Mouse (Mus musculus) kidney, embryonic 15.5 days (tissue): ENCODE measurements at regions not wholly inside any gene's neighbourhood (a gene's known extent, or its start where the extent isn't known, plus 50 kb on each side); places are given as distances from the start of the nearest gene placed in this dataset.

Source experiments
- ATAC-seq: fragments of 200-750 bp; cut with Nextera tagmentation; replicated peaks from 2 replicates; pipeline ENCODE4 v1.8.0; 2017; ENCODE audit warnings: moderate TSS enrichment; ENCODE audit not compliant: low FRiP score
- H3K27ac ChIP-seq: fragments of 300-500 bp; sonication (generic); 2 replicates; pipeline ENCODE4 v1.5.1; 2015; ENCODE audit warnings: mild to moderate bottlenecking, inconsistent platforms
- H3K27me3 ChIP-seq: fragments of 300-500 bp; sonication (generic); 2 replicates; pipeline ENCODE4 v1.6.1; 2015; ENCODE audit warnings: inconsistent platforms
- H3K36me3 ChIP-seq: fragments of 300-500 bp; sonication (generic); 2 replicates; pipeline ENCODE4 v1.6.1; 2015; ENCODE audit warnings: inconsistent platforms
- H3K4me1 ChIP-seq: fragments of 300-500 bp; sonication (generic); 2 replicates; pipeline ENCODE4 v1.6.1; 2015; ENCODE audit warnings: inconsistent platforms
- H3K4me2 ChIP-seq: fragments of 300-500 bp; sonication (generic); 2 replicates; pipeline ENCODE4 v1.6.1; 2015; ENCODE audit warnings: moderate library complexity, mild to moderate bottlenecking, inconsistent platforms
- H3K4me3 ChIP-seq: fragments of 300-500 bp; sonication (generic); replicated peaks from 2 replicates; pipeline ENCODE4 v1.5.1; 2015; ENCODE audit warnings: mild to moderate bottlenecking, inconsistent platforms
- H3K9ac ChIP-seq: fragments of 300-500 bp; sonication (generic); 2 replicates; pipeline ENCODE4 v1.6.1; 2015; ENCODE audit warnings: mild to moderate bottlenecking, inconsistent platforms
- H3K9me3 ChIP-seq: fragments of 300-500 bp; sonication (generic); replicated peaks from 2 replicates; pipeline ENCODE4 v1.6.1; 2016; ENCODE audit warnings: inconsistent platforms
- WGBS: fragments of 180-500 bp; shearing (Covaris S2); methylation state at CpG from one replicate; pipeline ENCODE4 v1.1.7; 2015; ENCODE audit warnings: mixed read lengths; 5-methylcytosine and 5-hydroxymethylcytosine counted together

- 90% methylated on average over 4 of the region's 4 CpGs for WGBS
- no peaks in the 10 kb centered on the region for H3K27me3 ChIP-seq
- no peak overlapping the region for H3K4me3 ChIP-seq
- no peak overlapping the region for H3K4me2 ChIP-seq
- H3K9ac ChIP-seq, result no peak overlapping the region
- no peak overlapping the region for H3K27ac ChIP-seq
- H3K36me3 ChIP-seq, result no peaks in the 10 kb centered on the region
- H3K9me3 ChIP-seq, result no peaks in the 10 kb centered on the region
- ATAC-seq, result no peak
- no peaks in the 10 kb centered on the region for H3K4me1 ChIP-seq
Measured at GRCm38 (mm10) chr2:147277636-147278035, 83.6 kb upstream of the Nkx2-2 start.

GRCm38 (mm10) chr2:147269171-147269570 is 75.1 kb upstream of the Nkx2-2 start:
- no peak for ATAC-seq
- H3K27ac ChIP-seq, result no peak overlapping the region
- no peaks in the 10 kb centered on the region for H3K4me1 ChIP-seq
- H3K4me2 ChIP-seq, result no peak overlapping the region
- H3K9me3 ChIP-seq, result no peaks in the 10 kb centered on the region
- H3K9ac ChIP-seq, result no peak overlapping the region
- no peak overlapping the region for H3K4me3 ChIP-seq
- 48% methylated on average over 1 of the region's 1 CpGs for WGBS
- no peaks in the 10 kb centered on the region for H3K36me3 ChIP-seq
- H3K27me3 ChIP-seq, result no peaks in the 10 kb centered on the region

GRCm38 (mm10) chr2:147267901-147268300 is 73.9 kb upstream of the Nkx2-2 start:
- no peaks in the 10 kb centered on the region for H3K27me3 ChIP-seq
- H3K4me1 ChIP-seq, result no peaks in the 10 kb centered on the region
- no peak overlapping the region for H3K9ac ChIP-seq
- 60% methylated on average over 5 of the region's 5 CpGs for WGBS
- no peak overlapping the region for H3K4me3 ChIP-seq
- no peak for ATAC-seq
- no peaks in the 10 kb centered on the region for H3K9me3 ChIP-seq
- H3K36me3 ChIP-seq, result no peaks in the 10 kb centered on the region
- H3K4me2 ChIP-seq, result no peak overlapping the region
- no peak overlapping the region for H3K27ac ChIP-seq

GRCm38 (mm10) chr2:147267257-147267656 is 73.2 kb upstream of the Nkx2-2 start:
- no peak overlapping the region for H3K4me3 ChIP-seq
- ATAC-seq, result no peak
- no peak overlapping the region for H3K4me2 ChIP-seq
- H3K27me3 ChIP-seq, result no peaks in the 10 kb centered on the region
- no peaks in the 10 kb centered on the region for H3K36me3 ChIP-seq
- no peaks in the 10 kb centered on the region for H3K9me3 ChIP-seq
- no peak overlapping the region for H3K9ac ChIP-seq
- H3K27ac ChIP-seq, result no peak overlapping the region
- H3K4me1 ChIP-seq, result no peaks in the 10 kb centered on the region
- 89% methylated on average over 3 of the region's 3 CpGs for WGBS

DNA sequence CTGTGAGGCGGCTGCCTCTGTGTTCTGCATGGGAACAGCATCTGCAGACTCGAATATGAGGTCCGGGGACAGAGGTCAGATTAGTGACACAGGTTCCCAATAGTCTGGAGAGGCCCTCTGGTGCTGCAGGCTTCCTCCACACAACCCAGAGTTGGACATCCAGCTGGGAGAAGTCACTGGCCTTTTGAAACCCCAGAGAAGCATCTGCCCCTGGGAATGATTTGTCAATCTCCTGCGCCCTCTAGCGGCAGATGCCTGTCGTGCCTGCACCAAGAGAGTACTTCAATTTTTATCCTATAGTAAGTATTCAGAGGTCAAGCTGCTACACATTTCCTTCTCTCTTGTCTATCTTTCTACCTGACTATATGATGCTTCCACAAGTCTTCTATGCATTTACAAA is 62.7 kb upstream of the Nkx2-2 start:
- Histone ChIP-seq H3K4me1 (no peaks in the 10 kb centered on the region), H3K27me3 (no peaks in the 10 kb centered on the region), H3K4me3 (no peak overlapping the region), H3K27ac (no peak overlapping the region), H3K9me3 (no peaks in the 10 kb centered on the region), H3K4me2 (no peak overlapping the region), H3K36me3 (no peaks in the 10 kb centered on the region), H3K9ac (no peak overlapping the region)
- ATAC-seq, result peak; percentile 49; the same call in 1 of the 2 replicates
- 27% methylated on average over 6 of the region's 6 CpGs for WGBS

DNA sequence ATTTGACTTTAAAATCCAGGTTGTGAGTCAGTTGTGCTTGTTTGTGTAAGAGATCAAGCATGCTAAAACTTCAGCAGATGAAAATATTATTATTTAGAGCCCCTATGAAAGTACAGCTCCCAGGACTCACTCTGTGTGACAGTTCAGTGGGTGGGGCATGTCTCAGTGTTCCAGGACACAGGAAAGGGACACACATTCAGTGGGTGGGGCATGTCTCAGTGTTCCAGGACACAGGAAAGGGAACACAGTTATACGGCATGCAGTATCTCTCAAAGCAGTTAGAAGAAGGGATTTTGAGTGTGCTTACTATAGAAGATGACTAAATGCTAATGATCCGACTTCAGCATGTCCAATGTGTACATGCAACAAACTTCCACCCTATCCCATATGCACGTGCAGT is 60.9 kb upstream of the Nkx2-2 start:
- no peak for ATAC-seq

GRCm38 (mm10) chr2:147254137-147254536 is 60.1 kb upstream of the Nkx2-2 start:
- H3K4me3 ChIP-seq, result no peak overlapping the region
- WGBS, result 53% methylated on average over 5 of the region's 5 CpGs
- ATAC-seq, result no peak

More for the DNA sequence above, 60.9 kb upstream of the Nkx2-2 start:
- Histone ChIP-seq H3K4me3 (no peak overlapping the region), H3K27me3 (no peaks in the 10 kb centered on the region), H3K9ac (no peak overlapping the region), H3K36me3 (no peaks in the 10 kb centered on the region), H3K27ac (no peak overlapping the region), H3K4me2 (no peak overlapping the region), H3K4me1 (no peaks in the 10 kb centered on the region), H3K9me3 (no peaks in the 10 kb centered on the region)
- WGBS, result 72% methylated on average over 3 of the region's 3 CpGs

GRCm38 (mm10) chr2:147247981-147248514 is 54.0 kb upstream of the Nkx2-2 start:
- ATAC-seq, result no peak
- Histone ChIP-seq H3K4me3 (no peak overlapping the region), H3K4me1 (0 out of 2 replicates have a peak, but pooled peaks cover 4% of the 10 kb centered on the region), H3K36me3 (no peaks in the 10 kb centered on the region), H3K27ac (no peak overlapping the region), H3K4me2 (no peak overlapping the region), H3K9me3 (no peaks in the 10 kb centered on the region), H3K9ac (no peak overlapping the region), H3K27me3 (peaks cover 8% of the 10 kb centered on the region; the same call in 1 of the 2 replicates)
- WGBS, result 63% methylated on average over 6 of the region's 6 CpGs

More at GRCm38 (mm10) chr2:147254137-147254536, 60.1 kb upstream of the Nkx2-2 start:
- Histone ChIP-seq H3K4me1 (no peaks in the 10 kb centered on the region), H3K9me3 (no peaks in the 10 kb centered on the region), H3K27me3 (no peaks in the 10 kb centered on the region), H3K4me2 (no peak overlapping the region), H3K36me3 (no peaks in the 10 kb centered on the region), H3K9ac (no peak overlapping the region), H3K27ac (no peak overlapping the region)

DNA sequence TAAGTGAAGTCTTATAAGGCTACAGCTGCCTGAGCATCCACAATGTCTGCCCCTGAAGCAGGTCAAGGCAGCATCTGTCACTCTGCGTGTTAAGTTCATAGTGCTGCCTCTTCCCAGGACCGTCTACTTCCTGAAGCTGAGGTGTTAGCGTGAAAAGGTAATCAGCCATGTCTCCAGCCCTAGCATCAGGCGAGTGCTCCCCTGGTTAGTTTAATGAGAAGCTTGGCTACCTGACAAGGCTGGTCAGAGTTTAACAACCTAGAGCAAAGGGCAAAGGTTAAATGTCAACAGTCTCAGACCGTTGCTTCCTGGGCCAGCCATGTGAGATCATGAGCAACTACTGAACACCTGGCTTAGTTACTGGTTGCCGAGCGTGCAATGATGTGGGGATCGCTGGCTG is 53.2 kb upstream of the Nkx2-2 start:
- Histone ChIP-seq H3K9me3 (no peaks in the 10 kb centered on the region), H3K4me1 (0 out of 2 replicates have a peak, but pooled peaks cover 4% of the 10 kb centered on the region), H3K4me2 (no peak overlapping the region), H3K27ac (no peak overlapping the region), H3K9ac (no peak overlapping the region), H3K36me3 (no peaks in the 10 kb centered on the region), H3K4me3 (no peak overlapping the region), H3K27me3 (peaks cover 8% of the 10 kb centered on the region; the same call in 1 of the 2 replicates)
- WGBS, result 27% methylated on average over 8 of the region's 8 CpGs
- peak; percentile 64 for ATAC-seq

DNA sequence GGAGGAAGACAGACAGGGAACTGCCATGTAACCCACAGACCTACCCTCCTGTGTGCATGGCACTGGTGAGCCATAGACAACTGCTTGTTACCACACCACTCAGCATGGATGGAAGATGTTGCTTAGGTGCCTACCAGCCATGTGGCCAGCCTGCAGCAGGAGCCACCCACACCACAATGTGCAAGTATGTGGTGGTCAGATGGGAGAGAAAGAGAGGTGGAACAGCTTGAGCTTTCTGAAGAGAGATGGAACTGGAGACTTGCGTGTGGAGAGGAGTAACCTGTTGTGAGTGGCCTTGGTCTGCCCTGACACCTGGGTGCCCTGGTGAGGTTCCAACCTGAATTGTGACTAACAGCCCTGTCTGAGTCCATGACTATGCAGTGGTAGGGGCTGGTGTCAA is 50.4 kb upstream of the Nkx2-2 start:
- no peaks in the 10 kb centered on the region for H3K9me3 ChIP-seq
- WGBS, result 90% methylated on average over 1 of the region's 1 CpGs
- ATAC-seq, result no peak

More for the DNA sequence above, 50.4 kb upstream of the Nkx2-2 start:
- no peak overlapping the region for H3K9ac ChIP-seq
- peaks cover 12% of the 10 kb centered on the region for H3K27me3 ChIP-seq
- no peaks in the 10 kb centered on the region for H3K36me3 ChIP-seq
- no peak overlapping the region for H3K4me3 ChIP-seq
- H3K4me1 ChIP-seq, result 0 out of 2 replicates have a peak, but pooled peaks cover 4% of the 10 kb centered on the region
- H3K4me2 ChIP-seq, result no peak overlapping the region
- no peak overlapping the region for H3K27ac ChIP-seq
